Comparison of ENCODE assay signal across 11 mouse cellular contexts in the genomic region with DNA sequence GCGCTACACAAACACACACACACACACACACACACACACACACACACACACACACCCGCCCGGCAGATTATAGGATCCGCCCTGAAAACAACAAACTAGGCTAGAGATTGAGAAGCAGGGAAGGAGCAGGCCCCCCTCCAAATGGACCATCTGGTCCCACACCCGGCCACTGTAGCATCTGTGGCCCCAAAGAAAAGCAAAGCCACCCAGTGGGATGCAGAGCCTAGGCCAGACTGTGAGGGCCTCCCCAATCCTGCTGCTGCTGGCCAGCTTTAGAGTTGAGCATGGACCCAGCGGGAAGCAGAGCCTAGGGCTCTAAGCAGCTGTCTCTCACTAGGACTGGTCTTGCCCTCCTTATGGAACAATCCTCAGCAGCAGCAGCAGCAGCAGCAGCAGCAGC.
DNase-seq lines count a peak whose midpoint lies in the region; ATAC-seq and TF ChIP-seq lines count a peak whose summit lies in the region.
"Had no signal": no experiment of that assay in that cellular context is flagged by ENCODE, and none has a peak within 500 bp of the region (broad histone marks: within the 10 kb centered on the region; RNA-seq: fewer than 3 reads in every experiment).

No protein-coding gene starts in this region.

- peak overlapping the region; percentile 35; the same call in 1 of the 2 replicates for H3K9ac ChIP-seq in hindbrain, postnatal 0 days (replicated peaks; ENCODE audit: low read length)
- 0 out of 2 replicates have a peak overlapping the region, but pooled peaks have one; percentile 44 for H3K9ac ChIP-seq in neural tube, embryonic 14.5 days (replicated peaks; ENCODE audit: low read depth, low read length)
- no peak overlapping the region for H3K9ac ChIP-seq in heart, embryonic 11.5 days (ENCODE audit: low read depth, low read length)

- H3K27me3 ChIP-seq in forebrain, embryonic 10.5 days (ENCODE audit: poor library complexity, severe bottlenecking), result peaks cover 75% of the 10 kb centered on the region
- H3K27me3 ChIP-seq in hindbrain, postnatal 0 days (ENCODE audit: insufficient read depth, low read length), result no peaks in the 10 kb centered on the region
- H3K27me3 ChIP-seq in neural tube, embryonic 14.5 days (ENCODE audit: control insufficient read depth, insufficient read depth, low read length), result peaks cover 3% of the 10 kb centered on the region
- H3K27me3 ChIP-seq in heart, embryonic 11.5 days (ENCODE audit: control insufficient read depth, insufficient read depth, low read length), result peaks cover 51% of the 10 kb centered on the region

- 42% methylated on average over 6 of the region's 6 CpGs for WGBS in forebrain, embryonic 10.5 days
- WGBS in hindbrain, postnatal 0 days, result 39% methylated on average over 6 of the region's 6 CpGs
- WGBS in neural tube, embryonic 14.5 days, result 29% methylated on average over 6 of the region's 6 CpGs
- WGBS in heart, embryonic 11.5 days (ENCODE audit: insufficient replicate concordance), result 47% methylated on average over 6 of the region's 6 CpGs

- 0 out of 2 replicates have a peak, but pooled peaks have one; percentile 11 for ATAC-seq in hindbrain, postnatal 0 days
- ATAC-seq in neural tube, embryonic 14.5 days (ENCODE audit: low read depth), result no peak
- no peak for ATAC-seq in heart, embryonic 11.5 days (replicated peaks; ENCODE audit: insufficient number of reproducible peaks, low FRiP score, low TSS enrichment)

- H3K27ac ChIP-seq in layer of hippocampus, adult 2 months, result peak overlapping the region; percentile 85; the same call in 1 of the 2 replicates
- peak overlapping the region; percentile 48; the same call in 1 of the 2 replicates for H3K27ac ChIP-seq in forebrain, embryonic 10.5 days
- peak overlapping the region; percentile 8; the same call in 1 of the 2 replicates for H3K27ac ChIP-seq in hindbrain, postnatal 0 days
- 0 out of 2 replicates have a peak overlapping the region, but pooled peaks have one; percentile 10 for H3K27ac ChIP-seq in neural tube, embryonic 14.5 days (ENCODE audit: low read depth, low read length)
- no peak overlapping the region for H3K27ac ChIP-seq in heart, embryonic 11.5 days (ENCODE audit: low read depth, low read length)
- H3K27ac ChIP-seq: kidney, postnatal 0 days; macrophage had no signal

- DNase-seq in layer of hippocampus, adult 2 months (ENCODE audit: low spot score in 2 of 2), result no peak
- DNase-seq in layer of hippocampus, adult 11-12 months (ENCODE audit: low spot score), result no peak
- no peak for DNase-seq in forebrain, embryonic 10.5 days (ENCODE audit: extremely low spot score, low spot score)
- peak; percentile 73 for DNase-seq in hindbrain, postnatal 0 days (ENCODE audit: low spot score)
- DNase-seq in layer of hippocampus, postnatal 25 days (ENCODE audit: extremely low spot score in 1 of 2, low spot score in 1 of 2), result no peak
- no peak for DNase-seq in adrenal gland, adult 18-20 months (ENCODE audit: low spot score in 2 of 2)
- DNase-seq: adrenal gland, postnatal 36 days had no signal

- H3K9me3 ChIP-seq in forebrain, embryonic 10.5 days, result no peaks in the 10 kb centered on the region
- H3K9me3 ChIP-seq in hindbrain, postnatal 0 days (ENCODE audit: low read length), result no peaks in the 10 kb centered on the region
- no peaks in the 10 kb centered on the region for H3K9me3 ChIP-seq in neural tube, embryonic 14.5 days (ENCODE audit: control insufficient read depth, low read length)
- H3K9me3 ChIP-seq in heart, embryonic 11.5 days (replicated peaks; ENCODE audit: control insufficient read depth, low read length), result no peaks in the 10 kb centered on the region

- H3K4me3 ChIP-seq in layer of hippocampus, adult 2 months, result peak overlapping the region; percentile 64
- peak overlapping the region; percentile 74 for H3K4me3 ChIP-seq in forebrain, embryonic 10.5 days
- peak overlapping the region; percentile 62 for H3K4me3 ChIP-seq in hindbrain, postnatal 0 days (ENCODE audit: low read length)
- H3K4me3 ChIP-seq in neural tube, embryonic 14.5 days (ENCODE audit: low read depth, low read length), result peak overlapping the region; percentile 62
- no peak overlapping the region for H3K4me3 ChIP-seq in heart, embryonic 11.5 days (ENCODE audit: low read depth, low read length)

- peaks cover 84% of the 10 kb centered on the region for H3K4me1 ChIP-seq in forebrain, embryonic 10.5 days
- H3K4me1 ChIP-seq in hindbrain, postnatal 0 days (ENCODE audit: insufficient read depth, low read length), result peaks cover 25% of the 10 kb centered on the region
- H3K4me1 ChIP-seq in neural tube, embryonic 14.5 days (ENCODE audit: control insufficient read depth, insufficient read depth, low read length), result peaks cover 45% of the 10 kb centered on the region
- peaks cover 16% of the 10 kb centered on the region for H3K4me1 ChIP-seq in heart, embryonic 11.5 days (ENCODE audit: control insufficient read depth, insufficient read depth, low read length)

- H3K36me3 ChIP-seq in forebrain, embryonic 10.5 days (replicated peaks), result no peaks in the 10 kb centered on the region
- no peaks in the 10 kb centered on the region for H3K36me3 ChIP-seq in hindbrain, postnatal 0 days (ENCODE audit: insufficient read depth, low read length)
- no peaks in the 10 kb centered on the region for H3K36me3 ChIP-seq in neural tube, embryonic 14.5 days (ENCODE audit: control insufficient read depth, insufficient read depth, low read length)
- H3K36me3 ChIP-seq in heart, embryonic 11.5 days (ENCODE audit: control insufficient read depth, insufficient read depth, low read length), result no peaks in the 10 kb centered on the region

- TF ChIP-seq CTCF in layer of hippocampus, adult 2 months (conservative IDR thresholded peaks at IDR 0.05), result no peak
- TF ChIP-seq CTCF in hindbrain, postnatal 0 days (IDR thresholded peaks at IDR 0.05; ENCODE audit: low read depth), result no peak

- H3K4me2 ChIP-seq in hindbrain, postnatal 0 days (ENCODE audit: low read depth, low read length), result peak overlapping the region; percentile 93
- peak overlapping the region; percentile 97 for H3K4me2 ChIP-seq in neural tube, embryonic 14.5 days (ENCODE audit: low read depth, low read length)
- H3K4me2 ChIP-seq in heart, embryonic 11.5 days, result no peak overlapping the region
